ENCODE assay signal across 8 mouse cellular contexts in the genomic region with DNA sequence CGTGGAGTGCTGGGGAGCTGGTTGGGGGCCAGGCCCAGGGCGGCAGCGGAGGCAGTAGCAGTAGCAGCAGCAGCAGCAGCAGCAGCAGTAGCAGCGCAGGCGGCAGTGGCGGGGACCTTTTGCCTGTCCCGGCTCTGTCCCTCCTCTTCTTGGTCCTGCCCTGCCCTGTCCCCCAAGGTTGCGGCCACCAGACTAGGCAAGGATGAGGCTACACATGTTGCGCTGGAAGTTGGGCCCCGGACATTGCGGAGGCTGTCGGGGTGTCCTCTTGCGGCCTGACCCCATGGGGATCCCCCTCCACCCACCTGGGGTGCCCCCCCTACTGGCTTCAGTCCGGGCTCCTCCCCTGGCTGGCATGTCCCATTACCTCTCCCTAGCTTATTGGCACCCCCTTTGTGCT. TPM values are rescaled to one million over a fixed set of nuclear protein-coding genes. Genes with fewer than 3 reads are reported as not detected.
DNase-seq lines count a peak whose midpoint lies in the region; ATAC-seq lines count a peak whose summit lies in the region.

No protein-coding gene starts in this region.

- H3K27ac ChIP-seq in kidney, embryonic 16.5 days (ENCODE audit: low read length): no peak overlapping the region
- no peak overlapping the region for H3K27ac ChIP-seq in embryonic facial prominence, embryonic 15.5 days (replicated peaks)
- peak overlapping the region; percentile 60 for H3K27ac ChIP-seq in hindbrain, embryonic 16.5 days (ENCODE audit: low read depth, low read length)
- no peak overlapping the region for H3K27ac ChIP-seq in neural tube, embryonic 11.5 days (ENCODE audit: low read depth, low read length)

- peak overlapping the region; percentile 51 for H3K4me2 ChIP-seq in kidney, embryonic 16.5 days (replicated peaks; ENCODE audit: low read depth, low read length)
- peak overlapping the region; percentile 63 for H3K4me2 ChIP-seq in embryonic facial prominence, embryonic 15.5 days (replicated peaks)
- peak overlapping the region; percentile 79 for H3K4me2 ChIP-seq in hindbrain, embryonic 16.5 days (ENCODE audit: low read length)
- peak overlapping the region; percentile 51 for H3K4me2 ChIP-seq in neural tube, embryonic 11.5 days (ENCODE audit: low read depth)

- H3K27me3 ChIP-seq in kidney, embryonic 16.5 days (ENCODE audit: insufficient read depth, low read length): peaks cover 45% of the 10 kb centered on the region
- peaks cover 28% of the 10 kb centered on the region for H3K27me3 ChIP-seq in embryonic facial prominence, embryonic 15.5 days
- no peaks in the 10 kb centered on the region for H3K27me3 ChIP-seq in hindbrain, embryonic 16.5 days (replicated peaks; ENCODE audit: control insufficient read depth, insufficient read depth, low read length)
- peaks cover 37% of the 10 kb centered on the region for H3K27me3 ChIP-seq in neural tube, embryonic 11.5 days (ENCODE audit: control insufficient read depth, insufficient read depth, low read length)

- no peaks in the 10 kb centered on the region for H3K9me3 ChIP-seq in kidney, embryonic 16.5 days (ENCODE audit: low read length)
- no peaks in the 10 kb centered on the region for H3K9me3 ChIP-seq in embryonic facial prominence, embryonic 15.5 days (replicated peaks)
- no peaks in the 10 kb centered on the region for H3K9me3 ChIP-seq in hindbrain, embryonic 16.5 days (ENCODE audit: control insufficient read depth, low read length)
- H3K9me3 ChIP-seq in neural tube, embryonic 11.5 days (ENCODE audit: control insufficient read depth, low read length): no peaks in the 10 kb centered on the region

- 6% methylated on average over 14 of the region's 14 CpGs for WGBS in kidney, embryonic 16.5 days
- WGBS in embryonic facial prominence, embryonic 15.5 days: 5% methylated on average over 14 of the region's 14 CpGs
- 5% methylated on average over 10 of the region's 14 CpGs for WGBS in hindbrain, embryonic 16.5 days
- WGBS in neural tube, embryonic 11.5 days: 2% methylated on average over 13 of the region's 14 CpGs

- no peak for DNase-seq in kidney, postnatal 25 days
- no peak for DNase-seq in neural tube, embryonic 11.5 days (ENCODE audit: low spot score)
- no peak for DNase-seq in right cerebral cortex, postnatal 36 days (ENCODE audit: low spot score in 2 of 2)
- no peak for DNase-seq in layer of hippocampus, adult 11-12 months (ENCODE audit: low spot score)
- no peak for DNase-seq in right cerebral cortex, adult 18-20 months

- H3K36me3 ChIP-seq in kidney, embryonic 16.5 days (ENCODE audit: insufficient read depth, low read length): peaks cover 9% of the 10 kb centered on the region
- peaks cover 10% of the 10 kb centered on the region for H3K36me3 ChIP-seq in embryonic facial prominence, embryonic 15.5 days
- H3K36me3 ChIP-seq in hindbrain, embryonic 16.5 days (ENCODE audit: control insufficient read depth, insufficient read depth, low read length): no peaks in the 10 kb centered on the region
- H3K36me3 ChIP-seq in neural tube, embryonic 11.5 days (ENCODE audit: control insufficient read depth, insufficient read depth, low read length): no peaks in the 10 kb centered on the region

- H3K4me3 ChIP-seq in kidney, embryonic 16.5 days (ENCODE audit: low read length): peak overlapping the region; percentile 36
- peak overlapping the region; percentile 36 for H3K4me3 ChIP-seq in embryonic facial prominence, embryonic 15.5 days (replicated peaks)
- H3K4me3 ChIP-seq in hindbrain, embryonic 16.5 days (ENCODE audit: low read length): peak overlapping the region; percentile 72
- H3K4me3 ChIP-seq in neural tube, embryonic 11.5 days (ENCODE audit: low read depth, low read length): no peak overlapping the region

- ATAC-seq in kidney, embryonic 16.5 days (ENCODE audit: low FRiP score, low TSS enrichment): no peak
- no peak for ATAC-seq in embryonic facial prominence, embryonic 15.5 days (ENCODE audit: insufficient number of reproducible peaks, low FRiP score, low TSS enrichment, low read depth)
- no peak for ATAC-seq in hindbrain, embryonic 16.5 days
- no peak for ATAC-seq in neural tube, embryonic 11.5 days (ENCODE audit: insufficient read depth, low FRiP score, low TSS enrichment)

- peaks cover 47% of the 10 kb centered on the region for H3K4me1 ChIP-seq in kidney, embryonic 16.5 days (ENCODE audit: insufficient read depth, low read length)
- H3K4me1 ChIP-seq in embryonic facial prominence, embryonic 15.5 days: peaks cover 57% of the 10 kb centered on the region
- peaks cover 50% of the 10 kb centered on the region for H3K4me1 ChIP-seq in hindbrain, embryonic 16.5 days (ENCODE audit: control insufficient read depth, insufficient read depth, low read depth, low read length)
- H3K4me1 ChIP-seq in neural tube, embryonic 11.5 days (ENCODE audit: control insufficient read depth, insufficient read depth, low read length): peaks cover 25% of the 10 kb centered on the region

- peak overlapping the region; percentile 28; the same call in 1 of the 2 replicates for H3K9ac ChIP-seq in kidney, embryonic 16.5 days (replicated peaks; ENCODE audit: low read length)
- 0 out of 2 replicates have a peak overlapping the region, but pooled peaks have one; percentile 9 for H3K9ac ChIP-seq in embryonic facial prominence, embryonic 15.5 days
- peak overlapping the region; percentile 84 for H3K9ac ChIP-seq in hindbrain, embryonic 16.5 days (ENCODE audit: low read depth, low read length)
- H3K9ac ChIP-seq in neural tube, embryonic 11.5 days (ENCODE audit: low read length): peak overlapping the region; percentile 29; the same call in 1 of the 2 replicates

RNA-seq across cellular contexts. Expression of a gene that starts 2.8 kb away (rescaled TPM):
- 96.4 and 97.3 TPM in 2 replicates for polyA plus RNA-seq in kidney, embryonic 16.5 days (2015; fragmentation: Nextera tagmentation; extraction: Ambion mirVana)
- polyA plus RNA-seq in embryonic facial prominence, embryonic 15.5 days (2015; fragmentation: Nextera tagmentation; extraction: Ambion mirVana): 83.7 and 98.4 TPM in 2 replicates
- 54.5 and 55.7 TPM in 2 replicates for polyA plus RNA-seq in hindbrain, embryonic 16.5 days (2015; fragmentation: Nextera tagmentation; extraction: Ambion mirVana)
- polyA plus RNA-seq in neural tube, embryonic 11.5 days (2014; fragmentation: Nextera tagmentation; extraction: Ambion mirVana): 75.4 and 86.4 TPM in 2 replicates

RNA-seq across cellular contexts. Expression of a gene that starts 8.4 kb away (rescaled TPM):
- polyA plus RNA-seq in kidney, embryonic 16.5 days (2015; fragmentation: Nextera tagmentation; extraction: Ambion mirVana): 0.19 and 0.25 TPM in 2 replicates
- polyA plus RNA-seq in embryonic facial prominence, embryonic 15.5 days (2015; fragmentation: Nextera tagmentation; extraction: Ambion mirVana): 0.67 and 0.79 TPM in 2 replicates
- polyA plus RNA-seq in hindbrain, embryonic 16.5 days (2015; fragmentation: Nextera tagmentation; extraction: Ambion mirVana): 3.3 and 3.4 TPM in 2 replicates
- 0.37 and 0.73 TPM in 2 replicates for polyA plus RNA-seq in neural tube, embryonic 11.5 days (2014; fragmentation: Nextera tagmentation; extraction: Ambion mirVana)

RNA-seq across cellular contexts. Expression of a gene that starts 26.7 kb away (rescaled TPM):
- polyA plus RNA-seq in kidney, embryonic 16.5 days (2015; fragmentation: Nextera tagmentation; extraction: Ambion mirVana): 1.5 and 1.8 TPM in 2 replicates
- 0.40 and 0.77 TPM in 2 replicates for polyA plus RNA-seq in embryonic facial prominence, embryonic 15.5 days (2015; fragmentation: Nextera tagmentation; extraction: Ambion mirVana)
- polyA plus RNA-seq in hindbrain, embryonic 16.5 days (2015; fragmentation: Nextera tagmentation; extraction: Ambion mirVana): 0.22 TPM in 1 of 2 replicates, not detected in the other
- 0.59 and 0.82 TPM in 2 replicates for polyA plus RNA-seq in neural tube, embryonic 11.5 days (2014; fragmentation: Nextera tagmentation; extraction: Ambion mirVana)

RNA-seq across cellular contexts. Expression of a gene that starts 27.0 kb away (rescaled TPM):
- polyA plus RNA-seq in kidney, embryonic 16.5 days (2015; fragmentation: Nextera tagmentation; extraction: Ambion mirVana): 7.1 and 8.4 TPM in 2 replicates
- polyA plus RNA-seq in embryonic facial prominence, embryonic 15.5 days (2015; fragmentation: Nextera tagmentation; extraction: Ambion mirVana): 4.9 and 5.0 TPM in 2 replicates
- polyA plus RNA-seq in hindbrain, embryonic 16.5 days (2015; fragmentation: Nextera tagmentation; extraction: Ambion mirVana): 6.5 and 8.2 TPM in 2 replicates
- polyA plus RNA-seq in neural tube, embryonic 11.5 days (2014; fragmentation: Nextera tagmentation; extraction: Ambion mirVana): 2.8 and 3.9 TPM in 2 replicates

RNA-seq across cellular contexts. Expression of a gene that starts 39.0 kb away (rescaled TPM):
- polyA plus RNA-seq in kidney, embryonic 16.5 days (2015; fragmentation: Nextera tagmentation; extraction: Ambion mirVana): 87.4 and 87.9 TPM in 2 replicates
- 57.3 and 58.0 TPM in 2 replicates for polyA plus RNA-seq in embryonic facial prominence, embryonic 15.5 days (2015; fragmentation: Nextera tagmentation; extraction: Ambion mirVana)
- polyA plus RNA-seq in hindbrain, embryonic 16.5 days (2015; fragmentation: Nextera tagmentation; extraction: Ambion mirVana): 44.0 and 46.7 TPM in 2 replicates
- 69.8 and 76.5 TPM in 2 replicates for polyA plus RNA-seq in neural tube, embryonic 11.5 days (2014; fragmentation: Nextera tagmentation; extraction: Ambion mirVana)

Comparison
In these comparisons a context has a peak if more than half of its experiments do, and no peak if none do; other contexts are left out.
1. H3K9ac ChIP-seq: peak in every context shown above with its lines; median percentile 84 in hindbrain, embryonic 16.5 days; 29 in neural tube, embryonic 11.5 days; 28 in kidney, embryonic 16.5 days; 9 in embryonic facial prominence, embryonic 15.5 days.